Mouse (Mus musculus): ENCODE results near the gene Nck2. TPM values are rescaled to one million over a fixed set of nuclear protein-coding genes. Genes with fewer than 3 reads are reported as not detected.
"Not testable (repeated sequence)": the region's sequence is repeated elsewhere in the genome, so short reads cannot be mapped to it uniquely, and the experiment has no call there.

Nck2 gene
- total RNA-seq, 1 experiment: 20.3 TPM

- Histone ChIP-seq H3K36me3 (ENCODE audit: control insufficient read depth, insufficient read depth, low read length, poor library complexity, severe bottlenecking) (no peaks in the 10 kb centered on the region), H3K4me3 (ENCODE audit: insufficient read depth in 1 of 2, low read depth in 1 of 2, low read length in 2 of 2, poor library complexity in 1 of 2, severe bottlenecking in 1 of 2) (no peak overlapping the region), H3K9ac (ENCODE audit: insufficient read depth, low read depth, low read length, poor library complexity, severe bottlenecking) (no peak overlapping the region), H3K27ac (ENCODE audit: insufficient read depth, low read depth, low read length, poor library complexity, severe bottlenecking) (no peak overlapping the region), H3K4me1 (ENCODE audit: control insufficient read depth in 2 of 2, insufficient read depth in 2 of 2, low read length in 2 of 2, poor library complexity in 1 of 2) (no peaks in the 10 kb centered on the region), H3K9me3 (ENCODE audit: control insufficient read depth, insufficient read depth, low read depth, low read length) (no peaks in the 10 kb centered on the region)
- no peak for DNase-seq (ENCODE audit: low read depth, low spot score)
- in situ Hi-C loops (cut with MboI; ENCODE audit: low sequenced_read_pairs in 2 of 2, unreplicated experiment in 2 of 2): no loop called here
- no peak for TF ChIP-seq CHD2 (IDR thresholded peaks at IDR 0.05; ENCODE audit: low read depth, low read length)
- TF ChIP-seq ZNF384 (IDR thresholded peaks at IDR 0.05; ENCODE audit: low read depth, low read length): no peak
- TF ChIP-seq ZC3H11A (IDR thresholded peaks at IDR 0.05; ENCODE audit: borderline replicate concordance, low read depth, low read length): no peak
- no peak for TF ChIP-seq HCFC1 (IDR thresholded peaks at IDR 0.05; ENCODE audit: borderline replicate concordance, insufficient read depth, low read length)
- TF ChIP-seq MAFK (IDR thresholded peaks at IDR 0.05; ENCODE audit: insufficient read depth, low read depth, low read length): no peak
Measured at GRCm38 (mm10) chr1:43548749-43549148, 104.4 kb downstream of the Nck2 start.

- Histone ChIP-seq H3K27ac (ENCODE audit: insufficient read depth, low read depth, low read length, poor library complexity, severe bottlenecking) (no peak overlapping the region), H3K9me3 (ENCODE audit: control insufficient read depth, insufficient read depth, low read depth, low read length) (no peaks in the 10 kb centered on the region), H3K9ac (ENCODE audit: insufficient read depth, low read depth, low read length, poor library complexity, severe bottlenecking) (no peak overlapping the region), H3K36me3 (ENCODE audit: control insufficient read depth, insufficient read depth, low read length, poor library complexity, severe bottlenecking) (no peaks in the 10 kb centered on the region), H3K4me3 (ENCODE audit: insufficient read depth in 1 of 2, low read depth in 1 of 2, low read length in 2 of 2, poor library complexity in 1 of 2, severe bottlenecking in 1 of 2) (no peak overlapping the region), H3K4me1 (ENCODE audit: control insufficient read depth in 2 of 2, insufficient read depth in 2 of 2, low read length in 2 of 2, poor library complexity in 1 of 2) (no peaks in the 10 kb centered on the region)
- DNase-seq (ENCODE audit: low read depth, low spot score): no peak
- TF ChIP-seq HCFC1 (IDR thresholded peaks at IDR 0.05; ENCODE audit: borderline replicate concordance, insufficient read depth, low read length) (no peak), MAFK (IDR thresholded peaks at IDR 0.05; ENCODE audit: insufficient read depth, low read depth, low read length) (no peak), ZC3H11A (IDR thresholded peaks at IDR 0.05; ENCODE audit: borderline replicate concordance, low read depth, low read length) (no peak), ZNF384 (IDR thresholded peaks at IDR 0.05; ENCODE audit: low read depth, low read length) (no peak)
- in situ Hi-C loops (cut with MboI; ENCODE audit: low sequenced_read_pairs in 2 of 2, unreplicated experiment in 2 of 2): no loop called here
Measured at GRCm38 (mm10) chr1:43550525-43550924, 106.1 kb downstream of the Nck2 start.

- H3K4me1 ChIP-seq (ENCODE audit: control insufficient read depth in 2 of 2, insufficient read depth in 2 of 2, low read length in 2 of 2, poor library complexity in 1 of 2); DNase-seq (ENCODE audit: low read depth, low spot score); in situ Hi-C loops (cut with MboI; ENCODE audit: low sequenced_read_pairs in 2 of 2, unreplicated experiment in 2 of 2); H3K9me3 ChIP-seq (ENCODE audit: control insufficient read depth, insufficient read depth, low read depth, low read length); H3K27ac ChIP-seq (ENCODE audit: insufficient read depth, low read depth, low read length, poor library complexity, severe bottlenecking); H3K4me3 ChIP-seq (ENCODE audit: insufficient read depth in 1 of 2, low read depth in 1 of 2, low read length in 2 of 2, poor library complexity in 1 of 2, severe bottlenecking in 1 of 2); H3K9ac ChIP-seq (ENCODE audit: insufficient read depth, low read depth, low read length, poor library complexity, severe bottlenecking); H3K36me3 ChIP-seq (ENCODE audit: control insufficient read depth, insufficient read depth, low read length, poor library complexity, severe bottlenecking): not testable (repeated sequence)
Measured at GRCm38 (mm10) chr1:43553989-43554679, 109.8 kb downstream of the Nck2 start.

- no peaks in the 10 kb centered on the region for H3K36me3 ChIP-seq (ENCODE audit: control insufficient read depth, insufficient read depth, low read length, poor library complexity, severe bottlenecking)
- no peaks in the 10 kb centered on the region for H3K4me1 ChIP-seq (ENCODE audit: control insufficient read depth in 2 of 2, insufficient read depth in 2 of 2, low read length in 2 of 2, poor library complexity in 1 of 2)
- H3K9me3 ChIP-seq (ENCODE audit: control insufficient read depth, insufficient read depth, low read depth, low read length): no peaks in the 10 kb centered on the region
- H3K27ac ChIP-seq (ENCODE audit: insufficient read depth, low read depth, low read length, poor library complexity, severe bottlenecking): no peak overlapping the region
- TF ChIP-seq CHD2 (IDR thresholded peaks at IDR 0.05; ENCODE audit: low read depth, low read length) (no peak), ZNF384 (IDR thresholded peaks at IDR 0.05; ENCODE audit: low read depth, low read length) (no peak), ZC3H11A (IDR thresholded peaks at IDR 0.05; ENCODE audit: borderline replicate concordance, low read depth, low read length) (no peak), HCFC1 (IDR thresholded peaks at IDR 0.05; ENCODE audit: borderline replicate concordance, insufficient read depth, low read length) (no peak), MAFK (IDR thresholded peaks at IDR 0.05; ENCODE audit: insufficient read depth, low read depth, low read length) (no peak)
- no peak overlapping the region for H3K9ac ChIP-seq (ENCODE audit: insufficient read depth, low read depth, low read length, poor library complexity, severe bottlenecking)
- in situ Hi-C loops (cut with MboI; ENCODE audit: low sequenced_read_pairs in 2 of 2, unreplicated experiment in 2 of 2): no loop called here
- no peak overlapping the region for H3K4me3 ChIP-seq (ENCODE audit: insufficient read depth in 1 of 2, low read depth in 1 of 2, low read length in 2 of 2, poor library complexity in 1 of 2, severe bottlenecking in 1 of 2)
- no peak for DNase-seq (ENCODE audit: low read depth, low spot score)
Measured at GRCm38 (mm10) chr1:43555222-43555974, 111.0 kb downstream of the Nck2 start.
